Mouse (Mus musculus): ENCODE measurements around the gene Cela3a. TPM values are rescaled to one million over a fixed set of nuclear protein-coding genes. Genes with fewer than 3 reads are reported as not detected.

Cela3a gene
- polyA plus RNA-seq (2015; fragmentation: Illumina TruSeq; extraction: RNeasy Lipid Tissue Mini Kit (QIAGEN cat#74804); ENCODE audit: insufficient read depth, low replicate concordance) = not detected

DNA sequence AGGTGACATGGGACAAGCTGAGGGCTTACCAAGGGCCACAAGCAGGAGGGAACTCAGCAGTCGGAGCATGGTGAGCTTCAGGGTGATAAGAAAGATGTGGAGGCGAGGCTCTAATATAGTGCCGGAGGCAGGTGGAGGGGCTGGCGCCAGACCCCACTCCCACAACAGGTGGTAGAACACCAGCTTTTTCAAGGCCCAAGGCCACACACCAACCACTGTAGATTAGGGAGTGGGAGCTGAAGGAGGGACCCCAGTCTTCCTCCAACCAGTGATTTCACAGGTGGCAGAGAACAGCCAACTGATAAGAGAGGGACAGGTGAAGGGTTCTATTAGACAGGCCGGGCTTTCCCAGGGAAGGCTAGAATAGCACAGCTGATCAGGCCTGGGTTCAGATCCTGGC, at the start of gene Cela3a:
TSS of gene Cela3a (minus strand) at position 101 of the 400 bp plus-strand sequence.

DNA sequence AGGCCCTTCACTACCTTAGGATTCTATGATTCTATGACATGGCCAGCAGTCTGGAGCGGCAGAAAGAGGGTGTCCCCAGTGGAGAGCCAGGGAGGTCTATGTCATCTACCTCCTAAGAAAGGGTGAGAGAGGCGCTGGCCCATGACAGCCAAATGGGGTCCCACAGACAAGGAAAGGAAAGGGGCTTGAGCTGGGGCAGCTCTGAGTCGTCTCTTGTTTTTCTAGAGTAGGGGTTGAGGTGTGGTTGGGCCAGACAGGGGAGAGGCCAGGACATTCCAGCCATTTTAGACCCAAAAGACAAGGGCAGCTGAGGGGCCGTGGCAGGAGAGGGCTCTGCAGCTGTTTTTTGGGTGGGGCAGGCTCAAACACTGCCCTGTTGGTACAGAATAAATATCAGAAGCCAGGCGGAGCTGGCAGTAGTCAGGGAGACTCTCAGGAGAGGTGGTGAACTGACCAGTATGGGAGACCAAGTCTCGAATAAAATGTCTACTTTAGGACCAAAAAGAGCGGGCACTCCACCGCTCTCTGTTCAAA, 43.7 kb upstream of the Cela3a start, which contains the start of gene 1700013G24Rik:
TSS of gene 1700013G24Rik (plus strand) at position 51 of the 534 bp plus-strand sequence.

DNA sequence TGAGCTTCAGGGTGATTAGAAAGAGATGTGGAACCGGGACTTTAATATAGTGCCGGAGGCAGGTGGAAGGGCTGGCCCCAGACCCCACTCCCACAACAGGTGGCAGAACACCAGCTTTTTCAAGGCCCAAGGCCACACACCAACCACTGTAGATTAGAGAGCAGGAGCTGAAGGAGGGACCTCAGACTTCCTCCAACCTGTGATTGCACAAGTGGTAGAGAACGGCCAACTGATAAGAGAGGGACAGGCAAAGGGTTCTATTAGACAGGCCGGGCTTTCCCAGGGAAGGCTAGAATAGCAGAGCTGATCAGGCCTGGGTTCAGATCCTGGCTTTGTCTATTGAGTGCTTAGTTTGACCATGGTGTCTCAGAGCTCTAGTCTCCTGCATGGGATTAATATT, 20.9 kb upstream of the Cela3a start, which contains the start of gene Cela3b:
TSS of gene Cela3b (minus strand) at position 39 of the 400 bp plus-strand sequence.

GRCm38 (mm10) chr4:137357517-137358254, 51.9 kb downstream of the Cela3a start, which contains the start of gene Cdc42:
Gene Cdc42, minus strand, starts transcription at chr4:137357720.

Other genes starting within 250 kb of the Cela3a start
- gene Wnt4, start 132.3 kb downstream of the Cela3a start, polyA plus RNA-seq (2015; fragmentation: Illumina TruSeq; extraction: RNeasy Lipid Tissue Mini Kit (QIAGEN cat#74804); ENCODE audit: insufficient read depth, low replicate concordance) = not detected
- gene Cdc42, start 52.1 kb downstream of the Cela3a start, polyA plus RNA-seq (2015; fragmentation: Illumina TruSeq; extraction: RNeasy Lipid Tissue Mini Kit (QIAGEN cat#74804); ENCODE audit: insufficient read depth, low replicate concordance) = 788 TPM
- gene Cela3b, start 20.7 kb upstream of the Cela3a start, polyA plus RNA-seq (2015; fragmentation: Illumina TruSeq; extraction: RNeasy Lipid Tissue Mini Kit (QIAGEN cat#74804); ENCODE audit: insufficient read depth, low replicate concordance) = 2.5 TPM
- not detected for gene 1700013G24Rik, start 43.5 kb upstream of the Cela3a start, polyA plus RNA-seq (2015; fragmentation: Illumina TruSeq; extraction: RNeasy Lipid Tissue Mini Kit (QIAGEN cat#74804); ENCODE audit: insufficient read depth, low replicate concordance)
- 2.9 TPM for gene Hspg2, start 59.0 kb upstream of the Cela3a start, polyA plus RNA-seq (2015; fragmentation: Illumina TruSeq; extraction: RNeasy Lipid Tissue Mini Kit (QIAGEN cat#74804); ENCODE audit: insufficient read depth, low replicate concordance)
- not detected for gene Ldlrad2, start 164.8 kb upstream of the Cela3a start, polyA plus RNA-seq (2015; fragmentation: Illumina TruSeq; extraction: RNeasy Lipid Tissue Mini Kit (QIAGEN cat#74804); ENCODE audit: insufficient read depth, low replicate concordance)
- 168 TPM for gene Usp48, start 184.0 kb upstream of the Cela3a start, polyA plus RNA-seq (2015; fragmentation: Illumina TruSeq; extraction: RNeasy Lipid Tissue Mini Kit (QIAGEN cat#74804); ENCODE audit: insufficient read depth, low replicate concordance)